Mouse (Mus musculus) G1E (cell line): ENCODE measurements around the gene D430041D05Rik.

Source experiments
- CTCF ChIP-seq: IDR thresholded peaks from 2 replicates; pipeline ENCODE4 v1.5.1; 2012; ENCODE audit warnings: low read depth, low read length, inconsistent platforms, mixed read lengths
- GATA1 ChIP-seq: IDR thresholded peaks from 2 replicates; pipeline ENCODE4 v1.6.1; 2012; ENCODE audit warnings: borderline replicate concordance, low read length, inconsistent platforms, mixed read lengths
- POLR2AphosphoS5 ChIP-seq: IDR thresholded peaks from 2 replicates; pipeline ENCODE4 v1.6.1; 2012; ENCODE audit warnings: low read depth, low read length, inconsistent platforms; ENCODE audit not compliant: insufficient replicate concordance
- TAL1 ChIP-seq: conservative IDR thresholded peaks from 2 replicates; pipeline ENCODE4 v1.6.1; 2012; ENCODE audit warnings: low read depth, low read length, inconsistent platforms, mixed read lengths

DNA sequence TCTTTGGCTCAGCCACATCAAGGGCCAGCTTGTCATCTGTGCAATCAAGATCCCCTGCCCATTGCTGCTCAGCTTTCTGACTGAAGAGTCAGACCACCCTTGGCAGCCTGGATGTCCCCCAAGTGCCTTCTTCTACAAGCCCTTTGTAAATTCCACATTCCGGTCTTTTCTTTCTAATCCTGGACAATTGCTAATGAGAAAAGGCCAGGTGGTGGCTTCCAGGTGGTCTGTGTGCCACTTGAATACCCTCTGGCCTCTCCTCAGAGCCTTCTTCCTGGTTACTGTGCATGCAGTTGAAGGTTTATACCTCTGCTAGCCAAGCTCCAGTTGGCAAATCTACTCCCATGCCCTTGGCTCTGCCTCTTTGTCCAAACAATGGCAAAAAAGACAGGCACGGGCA, 92.6 kb downstream of the D430041D05Rik start:
- TF ChIP-seq GATA1 (no peak), CTCF (no peak), TAL1 (no peak), POLR2AphosphoS5 (no peak)
